Mouse (Mus musculus) E14TG2a.4 (cell line): ENCODE results near the gene Reep6.

ENCODE experiments used
- H3K27me3 ChIP-seq: 2 replicates; pipeline ENCODE4 v1.6.1; 2014; ENCODE audit warnings: low read length, control low read depth; ENCODE audit not compliant: insufficient read depth
- H3K36me3 ChIP-seq: 2 replicates; pipeline ENCODE4 v1.6.1; 2014; ENCODE audit warnings: low read length, control low read depth; ENCODE audit not compliant: insufficient read depth
- H3K4me1 ChIP-seq: replicated peaks from 2 replicates; pipeline ENCODE4 v1.6.1; 2014; ENCODE audit warnings: low read depth, low read length, control low read depth
- H3K4me3 ChIP-seq: replicated peaks from 2 replicates; pipeline ENCODE4 v1.5.1; 2014; ENCODE audit warnings: mild to moderate bottlenecking, low read length
- H3K9me3 ChIP-seq: 2 replicates; pipeline ENCODE4 v1.6.1; 2014; ENCODE audit warnings: low read length, control low read depth
- CTCF ChIP-seq: conservative IDR thresholded peaks from 2 replicates; pipeline ENCODE4 v1.5.1; 2014; ENCODE audit warnings: low read length
- NANOG ChIP-seq: IDR thresholded peaks from 2 replicates; pipeline ENCODE4 v1.6.1; 2014; ENCODE audit warnings: borderline replicate concordance, low read length, mixed read lengths
- POU5F1 ChIP-seq: IDR thresholded peaks from 2 replicates; pipeline ENCODE4 v1.6.1; 2014; ENCODE audit warnings: low read length, borderline replicate concordance

Reep6 gene

DNA sequence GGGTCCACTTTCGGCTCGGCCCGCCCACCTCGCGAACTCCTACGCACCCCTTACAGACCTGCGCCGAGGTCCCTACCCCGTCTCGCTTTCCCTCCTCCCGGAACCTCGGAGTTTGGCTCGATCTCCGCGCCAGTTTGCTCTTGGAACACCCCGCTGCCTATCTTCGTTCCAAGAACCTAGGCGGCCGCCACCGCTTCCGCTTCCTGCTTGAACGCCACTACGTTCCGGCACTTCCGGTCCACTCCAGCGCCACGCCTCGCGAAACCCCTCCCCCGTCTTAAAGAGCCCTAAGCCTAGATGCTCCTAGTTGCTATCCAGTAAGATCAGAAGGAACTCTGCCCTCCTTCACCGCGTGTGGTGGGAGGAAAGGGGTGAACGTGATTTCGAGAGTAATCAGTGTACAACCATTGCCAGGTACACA, 9.4 kb upstream of the Reep6 start, which contains the start of gene 2310011J03Rik:
Gene 2310011J03Rik, minus strand, starts transcription at position 198 of the 421 bp plus-strand sequence.
- TF ChIP-seq CTCF (no peak), POU5F1 (no peak), NANOG (no peak)
- H3K9me3 ChIP-seq: no peaks in the 10 kb centered on the region
- H3K4me3 ChIP-seq: peak within 1 kb of the TSS; percentile 96
- H3K27me3 ChIP-seq: peaks cover 41% of the 10 kb centered on the region
- H3K4me1 ChIP-seq: peaks cover 85% of the 10 kb centered on the region
- H3K36me3 ChIP-seq: peaks cover 25% of the 10 kb centered on the region

- H3K9me3 ChIP-seq: no peaks in the 10 kb centered on the region
- peak overlapping the region; percentile 96 for H3K4me3 ChIP-seq
- peaks cover 25% of the 10 kb centered on the region for H3K36me3 ChIP-seq
- H3K27me3 ChIP-seq: peaks cover 41% of the 10 kb centered on the region
- TF ChIP-seq POU5F1 (no peak), NANOG (no peak), CTCF (no peak)
- H3K4me1 ChIP-seq: peaks cover 84% of the 10 kb centered on the region
Observed at GRCm38 (mm10) chr10:80321014-80321669, 8.6 kb upstream of the Reep6 start.

DNA sequence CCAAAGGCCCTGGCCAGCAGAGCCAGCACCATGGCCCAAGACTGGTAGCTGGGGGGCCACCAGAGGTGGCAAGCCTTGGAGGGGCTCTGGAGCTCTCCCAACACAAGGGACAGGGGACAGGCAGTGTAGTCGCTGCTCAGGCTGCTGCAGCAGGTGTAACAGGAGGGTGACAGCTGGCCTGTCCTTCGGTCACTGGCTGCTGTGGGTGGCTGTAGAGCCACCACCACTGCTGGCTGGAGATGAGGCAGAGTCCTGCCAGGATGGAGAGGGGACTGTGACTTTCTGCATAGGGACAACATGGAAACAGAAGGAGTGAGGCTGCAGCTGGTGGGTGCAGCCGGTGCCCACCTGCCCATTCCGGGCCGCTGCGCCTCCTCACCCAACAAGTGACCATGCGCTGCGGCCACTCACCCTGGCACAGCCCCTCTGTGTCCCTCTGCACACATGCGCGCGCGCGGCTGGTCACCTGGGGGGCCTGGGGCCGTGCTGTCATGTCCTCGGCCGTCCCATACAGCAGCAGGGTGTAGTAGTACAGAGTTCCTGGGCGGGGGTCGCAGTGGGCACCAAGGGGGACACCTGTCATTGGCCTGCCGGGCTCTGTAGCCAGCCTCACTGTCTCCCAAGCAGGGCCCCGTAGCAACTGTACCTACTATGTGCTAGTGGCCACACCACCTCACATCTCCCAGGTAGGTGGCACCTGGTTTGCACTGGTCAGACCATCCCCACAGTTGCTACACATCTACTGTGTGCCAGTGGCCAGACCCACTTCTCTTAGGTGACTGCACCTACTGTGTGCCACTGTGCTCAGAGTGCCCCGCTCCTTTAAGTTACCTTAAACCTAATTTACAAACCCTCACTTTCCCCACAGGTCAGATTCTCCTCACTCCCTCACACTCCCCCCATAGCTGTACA, 7.8 kb upstream of the Reep6 start:
- Histone ChIP-seq H3K27me3 (peaks cover 38% of the 10 kb centered on the region), H3K4me3 (peak overlapping the region; percentile 96; the same call in 1 of the 2 replicates)
- TF ChIP-seq POU5F1: no peak
- TF ChIP-seq NANOG: no peak
- TF ChIP-seq CTCF: no peak

DNA sequence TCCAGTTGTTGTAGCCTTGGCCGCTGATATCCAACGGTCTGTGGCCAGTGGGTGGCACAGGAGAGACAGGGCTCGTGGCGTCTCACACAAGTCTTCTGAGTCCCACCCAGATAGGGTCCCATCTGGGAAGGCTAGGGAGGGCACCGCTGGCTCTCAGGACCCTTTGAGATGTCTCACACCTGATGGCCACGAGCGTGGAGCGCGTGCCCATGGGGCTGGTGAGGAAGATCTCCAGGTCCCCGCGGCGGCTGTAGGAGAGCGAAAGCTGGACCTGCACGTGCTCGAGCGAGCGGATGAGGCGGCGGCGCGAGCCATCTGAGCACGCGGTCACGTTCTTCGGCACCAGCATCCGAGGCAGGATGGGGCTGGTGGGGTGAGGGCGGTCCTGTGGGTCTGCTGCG, 6.9 kb upstream of the Reep6 start:
- peaks cover 69% of the 10 kb centered on the region for H3K4me1 ChIP-seq
- H3K4me3 ChIP-seq: peak overlapping the region; percentile 81
- H3K9me3 ChIP-seq: no peaks in the 10 kb centered on the region
- H3K36me3 ChIP-seq: peaks cover 18% of the 10 kb centered on the region
- H3K27me3 ChIP-seq: peaks cover 38% of the 10 kb centered on the region
- TF ChIP-seq CTCF: no peak
- no peak for TF ChIP-seq POU5F1
- no peak for TF ChIP-seq NANOG

More for the DNA sequence above, 7.8 kb upstream of the Reep6 start:
- H3K9me3 ChIP-seq: no peaks in the 10 kb centered on the region
- H3K4me1 ChIP-seq: peaks cover 78% of the 10 kb centered on the region
- H3K36me3 ChIP-seq: peaks cover 25% of the 10 kb centered on the region

- Histone ChIP-seq H3K9me3 (no peaks in the 10 kb centered on the region), H3K4me3 (peak overlapping the region; percentile 81), H3K4me1 (peaks cover 66% of the 10 kb centered on the region), H3K27me3 (peaks cover 38% of the 10 kb centered on the region), H3K36me3 (peaks cover 11% of the 10 kb centered on the region)
- TF ChIP-seq POU5F1 (no peak), NANOG (no peak), CTCF (no peak)
Observed at GRCm38 (mm10) chr10:80323261-80324119, 6.3 kb upstream of the Reep6 start.

DNA sequence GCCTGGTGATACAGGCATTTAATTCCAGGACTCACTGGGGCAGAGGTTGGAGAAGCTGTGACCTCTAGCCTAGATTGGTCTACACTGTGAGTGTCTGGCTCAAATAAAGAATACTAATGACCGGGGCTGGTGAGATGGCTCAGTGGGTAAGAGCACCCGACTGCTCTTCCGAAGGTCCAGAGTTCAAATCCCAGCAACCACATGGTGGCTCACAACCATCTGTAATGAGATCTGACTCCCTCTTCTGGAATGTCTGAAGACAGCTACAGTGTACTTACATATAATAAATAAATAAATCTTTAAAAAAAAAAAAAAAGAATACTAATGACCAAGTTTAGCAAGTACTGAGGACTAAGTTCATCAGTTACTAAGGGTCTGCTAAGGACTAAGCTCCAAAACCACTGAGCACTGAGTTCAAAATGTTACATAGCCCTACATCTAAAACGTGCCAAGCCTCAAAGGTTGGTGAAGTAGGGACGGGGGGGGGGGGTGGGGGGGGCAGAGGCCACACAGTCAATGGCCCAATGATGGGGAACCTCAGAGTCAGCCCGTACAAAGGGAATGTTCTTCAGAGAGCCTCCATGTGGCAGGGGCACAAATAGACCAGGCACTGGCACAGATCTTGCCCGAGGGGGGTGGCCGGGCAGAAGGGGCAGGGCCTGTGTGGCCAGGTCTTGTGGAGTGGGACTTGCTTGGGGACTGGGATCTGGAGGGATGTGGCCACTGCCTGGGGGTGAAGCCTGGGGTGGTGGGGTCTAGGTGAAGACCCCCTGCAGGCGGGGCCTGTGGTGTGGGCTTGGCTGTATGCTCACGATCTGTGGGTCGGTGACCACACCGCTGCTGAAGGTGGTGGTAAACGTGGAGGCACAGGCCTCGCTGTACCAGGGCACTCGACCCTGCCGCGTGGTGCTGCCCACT, 5.4 kb upstream of the Reep6 start:
- no peaks in the 10 kb centered on the region for H3K9me3 ChIP-seq
- peak overlapping the region; percentile 26 for H3K4me3 ChIP-seq
- TF ChIP-seq CTCF: no peak
- no peak for TF ChIP-seq NANOG
- TF ChIP-seq POU5F1: no peak
- peaks cover 38% of the 10 kb centered on the region for H3K27me3 ChIP-seq
- H3K36me3 ChIP-seq: peaks cover 2% of the 10 kb centered on the region
- H3K4me1 ChIP-seq: peaks cover 64% of the 10 kb centered on the region

GRCm38 (mm10) chr10:80325045-80325444, 4.7 kb upstream of the Reep6 start:
- Histone ChIP-seq H3K4me3 (peak overlapping the region; percentile 26), H3K36me3 (no peaks in the 10 kb centered on the region; the same call in 1 of the 2 replicates), H3K4me1 (peaks cover 60% of the 10 kb centered on the region), H3K9me3 (no peaks in the 10 kb centered on the region), H3K27me3 (peaks cover 38% of the 10 kb centered on the region)
- TF ChIP-seq NANOG (no peak), CTCF (no peak), POU5F1 (no peak)
